Mouse (Mus musculus) neural tube, embryonic 14.5 days (tissue): Measurements from ENCODE around the gene Ankrd24. TPM values are rescaled to one million over a fixed set of nuclear protein-coding genes. Genes with fewer than 3 reads are reported as not detected.
A peak's percentile ranks its signal among the peaks of the same experiment; 100 is the strongest.

Experiments used
- ATAC-seq: fragments of 200-750 bp; cut with Nextera tagmentation; 2 replicates; pipeline ENCODE4 v1.8.0; 2017; ENCODE audit warnings: low read depth, mild to moderate bottlenecking, moderate TSS enrichment, moderate library complexity
- H3K27ac ChIP-seq: fragments of 300-500 bp; sonication (generic); 2 replicates; pipeline ENCODE4 v1.5.1; 2014; ENCODE audit warnings: low read depth, mild to moderate bottlenecking, control low read depth, low read length, moderate library complexity, mixed read lengths
- H3K27me3 ChIP-seq: fragments of 300-500 bp; sonication (generic); 2 replicates; pipeline ENCODE4 v1.6.1; 2014; ENCODE audit warnings: low read length; ENCODE audit not compliant: control insufficient read depth, insufficient read depth
- H3K36me3 ChIP-seq: fragments of 300-500 bp; sonication (generic); 2 replicates; pipeline ENCODE4 v1.6.1; 2014; ENCODE audit warnings: low read length, mixed read lengths; ENCODE audit not compliant: control insufficient read depth, insufficient read depth
- H3K4me1 ChIP-seq: fragments of 300-500 bp; sonication (generic); 2 replicates; pipeline ENCODE4 v1.6.1; 2014; ENCODE audit warnings: low read length; ENCODE audit not compliant: control insufficient read depth, insufficient read depth
- H3K4me2 ChIP-seq: fragments of 300-500 bp; sonication (generic); 2 replicates; pipeline ENCODE4 v1.6.1; 2014; ENCODE audit warnings: mild to moderate bottlenecking, low read depth, low read length, control low read depth
- H3K4me3 ChIP-seq: fragments of 300-500 bp; sonication (generic); 2 replicates; pipeline ENCODE4 v1.5.1; 2014; ENCODE audit warnings: low read depth, low read length, control low read depth, mixed read lengths
- H3K9ac ChIP-seq: fragments of 300-500 bp; sonication (generic); replicated peaks from 2 replicates; pipeline ENCODE4 v1.6.1; 2014; ENCODE audit warnings: low read depth, mild to moderate bottlenecking, control low read depth, low read length, mixed read lengths
- H3K9me3 ChIP-seq: fragments of 300-500 bp; sonication (generic); 2 replicates; pipeline ENCODE4 v1.6.1; 2016; ENCODE audit warnings: low read length; ENCODE audit not compliant: control insufficient read depth
- WGBS: fragments of 180-500 bp; shearing (Covaris S2); extraction: QIAGEN DNeasy Blood & Tissue Kit; methylation state at CpG from one replicate; pipeline ENCODE4 v1.1.7; 2014; 5-methylcytosine and 5-hydroxymethylcytosine counted together
- polyA plus RNA-seq: library from polyadenylated mRNA; unstranded; fragments of >200 nt; fragmentation: Nextera tagmentation; extraction: Ambion mirVana; gene quantifications from 2 replicates; pipeline ENCODE4 v1.2.1, GENCODE M21; 2014

Gene Ankrd24
- 10.1 and 16.1 TPM in 2 replicates for polyA plus RNA-seq

DNA sequence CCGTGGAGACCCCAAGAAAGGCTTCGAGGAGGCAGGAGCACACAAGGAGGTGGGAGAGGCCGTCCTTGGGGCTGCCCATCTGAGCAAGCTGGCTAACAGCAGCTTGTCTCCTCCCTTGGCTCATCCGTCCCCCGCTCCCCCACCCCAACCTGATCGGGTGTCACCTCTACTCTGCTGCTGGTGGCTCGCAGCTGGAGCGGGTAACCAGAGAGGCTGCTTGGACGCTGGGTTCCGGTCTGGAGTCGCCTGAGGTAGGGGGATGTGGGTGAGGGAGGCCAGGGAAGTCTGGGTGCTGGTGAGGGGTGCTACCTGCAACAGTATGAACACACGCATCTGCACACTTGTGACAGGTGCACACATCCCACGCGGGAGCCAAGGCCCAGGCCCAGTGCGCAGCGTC is at the start of gene Ankrd24:
Gene Ankrd24, plus strand, starts transcription at position 151 of the 400 bp plus-strand sequence.
- Histone ChIP-seq H3K9me3 (no peaks in the 10 kb centered on the region), H3K36me3 (peaks cover 18% of the 10 kb centered on the region; the same call in 1 of the 2 replicates), H3K9ac (peak within 1 kb of the TSS; percentile 83), H3K4me1 (peaks cover 15% of the 10 kb centered on the region), H3K4me3 (peak within 1 kb of the TSS; percentile 77), H3K4me2 (peak within 1 kb of the TSS; percentile 91), H3K27me3 (no peaks in the 10 kb centered on the region), H3K27ac (peak within 1 kb of the TSS; percentile 90)
- peak; percentile 4; the same call in 1 of the 2 replicates for ATAC-seq
- WGBS, result 86% methylated on average over 16 of the region's 16 CpGs

DNA sequence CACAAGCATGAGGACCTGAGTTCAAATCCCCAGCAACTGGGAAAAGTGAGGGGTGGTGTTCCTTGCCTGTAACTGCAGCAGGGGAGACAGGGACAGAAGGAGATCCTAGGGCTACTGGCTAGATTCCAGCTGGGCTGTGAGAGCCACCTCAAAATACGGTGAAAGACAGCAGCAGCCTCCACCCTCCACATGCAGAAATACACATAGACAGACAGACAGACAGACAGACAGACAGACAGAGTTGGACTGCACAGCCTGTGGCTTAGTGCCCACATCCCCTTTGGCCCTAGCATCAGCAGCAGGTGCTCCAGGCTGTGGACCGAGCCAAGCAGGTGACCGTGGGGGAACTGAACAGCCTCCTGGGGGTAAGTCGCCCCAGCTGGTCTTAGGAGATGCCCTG is 48.4 kb upstream of the Ankrd24 start:
- no peak overlapping the region for H3K4me3 ChIP-seq

DNA sequence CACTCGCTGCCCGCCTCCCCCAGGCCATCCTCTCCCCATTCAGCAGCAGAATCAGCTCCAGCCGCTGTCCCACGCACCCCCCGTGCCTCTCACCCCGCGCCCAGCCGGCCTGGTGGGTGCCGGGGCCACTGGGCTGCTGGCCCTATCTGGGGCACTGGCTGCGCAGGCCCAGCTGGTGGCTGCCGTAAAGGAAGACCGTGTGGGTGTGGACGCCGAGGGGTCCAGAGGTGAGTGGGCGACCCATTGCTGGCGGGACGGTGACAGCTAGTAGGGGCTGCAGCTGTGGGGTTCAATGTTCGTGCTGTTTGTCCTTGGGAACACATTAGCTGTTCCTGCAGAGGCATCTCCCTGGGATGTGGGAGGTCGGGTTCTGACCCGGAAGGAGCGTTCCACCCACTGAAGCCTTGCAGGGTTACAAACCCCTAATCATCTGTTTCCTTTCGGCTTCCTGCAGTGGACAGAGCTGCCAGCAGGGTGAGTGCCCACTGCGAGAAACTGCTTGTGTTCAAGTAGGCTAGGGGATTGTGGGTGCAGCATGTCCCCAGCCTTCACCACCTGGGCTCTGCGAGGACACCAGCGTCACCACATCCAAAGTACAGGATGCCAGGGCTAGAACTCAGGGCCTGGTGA is 47.8 kb upstream of the Ankrd24 start:
- no peak for ATAC-seq
- 0 out of 2 replicates have a peak overlapping the region, but pooled peaks have one; percentile 11 for H3K9ac ChIP-seq
- peaks cover 24% of the 10 kb centered on the region for H3K27me3 ChIP-seq
- no peak overlapping the region for H3K4me2 ChIP-seq
- H3K9me3 ChIP-seq, result no peaks in the 10 kb centered on the region
- WGBS, result 55% methylated on average over 25 of the region's 25 CpGs
- peaks cover under 1% of the 10 kb centered on the region; the same call in 1 of the 2 replicates for H3K4me1 ChIP-seq
- H3K27ac ChIP-seq, result no peak overlapping the region
- H3K4me3 ChIP-seq, result no peak overlapping the region
- H3K36me3 ChIP-seq, result no peaks in the 10 kb centered on the region

More for the DNA sequence above, 48.4 kb upstream of the Ankrd24 start:
- Histone ChIP-seq H3K36me3 (no peaks in the 10 kb centered on the region), H3K9ac (no peak overlapping the region), H3K4me2 (no peak overlapping the region), H3K27me3 (peaks cover 20% of the 10 kb centered on the region), H3K9me3 (no peaks in the 10 kb centered on the region), H3K4me1 (peaks cover 5% of the 10 kb centered on the region; the same call in 1 of the 2 replicates), H3K27ac (no peak overlapping the region)
- ATAC-seq, result no peak
- 72% methylated on average over 4 of the region's 4 CpGs for WGBS

DNA sequence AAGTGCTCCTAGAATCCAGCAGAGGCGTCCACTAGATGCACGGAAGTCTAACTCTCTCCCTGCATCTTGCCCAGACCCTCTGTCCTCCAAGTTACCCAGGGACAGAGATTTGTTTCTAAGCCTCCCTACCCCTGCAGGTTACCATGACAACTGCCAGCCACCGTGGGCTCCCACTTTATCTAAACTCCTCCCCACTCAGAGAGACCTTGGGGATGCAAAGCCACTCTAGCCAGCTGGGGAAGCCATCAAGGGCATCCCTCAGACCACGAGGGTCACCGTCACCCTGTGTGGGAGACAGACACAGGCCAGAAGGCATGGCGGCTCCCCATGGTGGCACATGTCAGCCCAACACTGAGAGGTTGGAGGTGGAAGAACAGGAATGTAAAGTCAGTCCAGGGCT is 45.0 kb upstream of the Ankrd24 start:
- no peak for ATAC-seq
- Histone ChIP-seq H3K9me3 (no peaks in the 10 kb centered on the region), H3K27ac (no peak overlapping the region), H3K9ac (no peak overlapping the region), H3K4me1 (no peaks in the 10 kb centered on the region), H3K4me2 (no peak overlapping the region), H3K36me3 (no peaks in the 10 kb centered on the region), H3K4me3 (no peak overlapping the region), H3K27me3 (peaks cover 23% of the 10 kb centered on the region)
- 43% methylated on average over 6 of the region's 6 CpGs for WGBS

DNA sequence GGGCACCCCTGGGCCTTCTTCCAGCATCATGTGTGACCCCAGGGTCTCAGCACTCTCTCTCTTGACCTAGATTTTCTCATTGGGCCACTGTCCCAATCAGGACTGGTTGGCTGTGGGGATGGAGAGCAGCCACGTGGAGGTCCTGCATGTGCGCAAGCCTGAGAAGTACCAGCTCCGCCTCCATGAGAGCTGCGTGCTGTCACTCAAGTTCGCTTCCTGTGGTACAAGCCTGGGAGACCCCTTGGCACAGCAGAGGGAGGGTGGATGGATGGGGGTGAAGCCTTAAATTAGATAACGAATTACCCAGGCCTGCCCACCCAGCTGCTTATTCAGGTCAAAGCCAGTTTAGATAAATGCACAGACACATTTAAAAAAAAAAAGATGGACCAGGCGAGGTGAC is 39.6 kb upstream of the Ankrd24 start:
- Histone ChIP-seq H3K27me3 (peaks cover 10% of the 10 kb centered on the region; the same call in 1 of the 2 replicates), H3K27ac (no peak overlapping the region), H3K4me1 (no peaks in the 10 kb centered on the region), H3K9ac (no peak overlapping the region), H3K9me3 (no peaks in the 10 kb centered on the region), H3K4me3 (no peak overlapping the region), H3K36me3 (no peaks in the 10 kb centered on the region), H3K4me2 (no peak overlapping the region)
- no peak for ATAC-seq
- 67% methylated on average over 7 of the region's 7 CpGs for WGBS

- no peak overlapping the region for H3K27ac ChIP-seq
- 65% methylated on average over 9 of the region's 9 CpGs for WGBS
- no peak overlapping the region for H3K4me2 ChIP-seq
- ATAC-seq, result no peak
- H3K36me3 ChIP-seq, result no peaks in the 10 kb centered on the region
- H3K4me1 ChIP-seq, result peaks cover 16% of the 10 kb centered on the region
- H3K9me3 ChIP-seq, result no peaks in the 10 kb centered on the region
- no peak overlapping the region for H3K4me3 ChIP-seq
- H3K27me3 ChIP-seq, result peaks cover 3% of the 10 kb centered on the region; the same call in 1 of the 2 replicates
- no peak overlapping the region for H3K9ac ChIP-seq
Observed at GRCm38 (mm10) chr10:81591846-81592245, 36.5 kb upstream of the Ankrd24 start.

DNA sequence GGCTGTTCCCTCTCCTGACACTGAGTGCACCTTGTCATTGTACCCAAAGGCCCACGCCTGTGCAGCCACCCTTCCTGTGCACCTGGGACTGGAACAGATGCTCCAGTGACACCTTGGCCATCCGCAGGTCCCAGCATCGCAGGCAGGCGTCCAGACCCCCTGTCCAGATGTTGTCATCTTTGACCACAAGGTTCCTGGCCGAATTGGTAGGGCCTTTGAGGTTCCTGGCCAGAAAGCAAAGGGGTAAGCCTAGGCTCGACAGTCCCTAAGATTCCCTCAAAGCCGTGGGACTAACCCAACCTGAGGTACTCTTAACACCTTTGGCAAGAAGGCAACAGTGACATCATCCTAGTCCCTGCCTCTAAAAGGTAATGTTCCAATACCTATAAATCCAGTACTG is 35.7 kb upstream of the Ankrd24 start:
- H3K4me2 ChIP-seq, result no peak overlapping the region
- no peak overlapping the region for H3K4me3 ChIP-seq
- no peak for ATAC-seq
- peaks cover 22% of the 10 kb centered on the region for H3K4me1 ChIP-seq
- H3K9ac ChIP-seq, result no peak overlapping the region
- peaks cover 3% of the 10 kb centered on the region; the same call in 1 of the 2 replicates for H3K27me3 ChIP-seq
- no peaks in the 10 kb centered on the region for H3K36me3 ChIP-seq
- H3K9me3 ChIP-seq, result no peaks in the 10 kb centered on the region
- 82% methylated on average over 7 of the region's 7 CpGs for WGBS
- no peak overlapping the region for H3K27ac ChIP-seq

- whole genome bisulfite sequencing, result 80% methylated on average over 4 of the region's 4 CpGs
- Histone ChIP-seq H3K9ac (no peak overlapping the region), H3K27ac (no peak overlapping the region), H3K36me3 (no peaks in the 10 kb centered on the region), H3K4me3 (no peak overlapping the region), H3K4me2 (no peak overlapping the region), H3K4me1 (peaks cover 22% of the 10 kb centered on the region), H3K27me3 (no peaks in the 10 kb centered on the region), H3K9me3 (no peaks in the 10 kb centered on the region)
- ATAC-seq, result no peak
Observed at GRCm38 (mm10) chr10:81593223-81593622, 35.1 kb upstream of the Ankrd24 start.

DNA sequence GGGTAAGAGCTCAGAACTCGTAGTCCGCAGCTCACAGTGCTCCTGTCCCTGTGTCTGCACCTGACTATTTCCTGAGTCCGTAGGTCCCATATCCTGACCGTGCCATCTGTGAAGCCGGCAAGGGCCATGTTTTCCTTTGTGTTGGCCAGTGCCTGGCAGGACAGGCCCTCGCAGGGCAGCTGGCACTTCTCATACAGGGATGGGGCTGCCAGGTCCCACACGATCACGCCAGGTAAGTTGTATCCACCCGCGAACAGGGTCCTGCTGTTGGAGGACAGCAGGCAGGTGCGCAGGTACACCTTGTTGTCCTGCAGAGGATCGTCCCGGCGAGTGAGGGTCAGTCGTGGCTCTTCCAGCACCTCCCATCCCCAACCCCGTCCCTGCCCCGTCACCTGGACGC is 34.4 kb upstream of the Ankrd24 start:
- WGBS, result 77% methylated on average over 18 of the region's 18 CpGs

More for the DNA sequence above, 34.4 kb upstream of the Ankrd24 start:
- H3K9ac ChIP-seq, result no peak overlapping the region
- no peaks in the 10 kb centered on the region for H3K36me3 ChIP-seq
- no peak overlapping the region for H3K27ac ChIP-seq
- no peak overlapping the region for H3K4me3 ChIP-seq
- ATAC-seq, result no peak
- H3K4me2 ChIP-seq, result no peak overlapping the region
- H3K9me3 ChIP-seq, result no peaks in the 10 kb centered on the region
- no peaks in the 10 kb centered on the region; the same call in 1 of the 2 replicates for H3K27me3 ChIP-seq
- H3K4me1 ChIP-seq, result peaks cover 22% of the 10 kb centered on the region
